Mouse (Mus musculus): ENCODE data around the gene Usp25. TPM values are rescaled to one million over a fixed set of nuclear protein-coding genes. Genes with fewer than 3 reads are reported as not detected.

Gene Usp25
- 23.9 and 25.5 TPM in 2 replicates for polyA plus RNA-seq (2014; fragmentation: Nextera tagmentation; extraction: Ambion mirVana)

GRCm38 (mm10) chr16:77013427-77014320 is at the start of gene Usp25:
TSS of gene Usp25 (plus strand) at chr16:77013706.
- H3K4me1 ChIP-seq (ENCODE audit: control insufficient read depth, insufficient read depth, low read length) = peaks cover 10% of the 10 kb centered on the region; the same call in 1 of the 2 replicates
- peak within 1 kb of the TSS; percentile 86 for H3K9ac ChIP-seq (ENCODE audit: low read length)
- peak within 1 kb of the TSS; percentile 60; the same call in 1 of the 2 replicates for H3K27ac ChIP-seq (ENCODE audit: low read depth, low read length)
- no peaks in the 10 kb centered on the region for H3K36me3 ChIP-seq (ENCODE audit: control insufficient read depth, insufficient read depth, low read length)
- peak within 1 kb of the TSS; percentile 65 for H3K4me2 ChIP-seq
- under 1% methylated on average over 109 of the region's 126 CpGs for WGBS
- H3K4me3 ChIP-seq (ENCODE audit: low read depth, low read length) = peak within 1 kb of the TSS; percentile 75
- no peaks in the 10 kb centered on the region for H3K9me3 ChIP-seq (ENCODE audit: control insufficient read depth, low read length)
- DNase-seq (ENCODE audit: low spot score, missing footprints) (peak; percentile 97), ATAC-seq (ENCODE audit: low FRiP score) (peak; percentile 97)
- no peaks in the 10 kb centered on the region for H3K27me3 ChIP-seq (ENCODE audit: control insufficient read depth, insufficient read depth, low read length)

DNA sequence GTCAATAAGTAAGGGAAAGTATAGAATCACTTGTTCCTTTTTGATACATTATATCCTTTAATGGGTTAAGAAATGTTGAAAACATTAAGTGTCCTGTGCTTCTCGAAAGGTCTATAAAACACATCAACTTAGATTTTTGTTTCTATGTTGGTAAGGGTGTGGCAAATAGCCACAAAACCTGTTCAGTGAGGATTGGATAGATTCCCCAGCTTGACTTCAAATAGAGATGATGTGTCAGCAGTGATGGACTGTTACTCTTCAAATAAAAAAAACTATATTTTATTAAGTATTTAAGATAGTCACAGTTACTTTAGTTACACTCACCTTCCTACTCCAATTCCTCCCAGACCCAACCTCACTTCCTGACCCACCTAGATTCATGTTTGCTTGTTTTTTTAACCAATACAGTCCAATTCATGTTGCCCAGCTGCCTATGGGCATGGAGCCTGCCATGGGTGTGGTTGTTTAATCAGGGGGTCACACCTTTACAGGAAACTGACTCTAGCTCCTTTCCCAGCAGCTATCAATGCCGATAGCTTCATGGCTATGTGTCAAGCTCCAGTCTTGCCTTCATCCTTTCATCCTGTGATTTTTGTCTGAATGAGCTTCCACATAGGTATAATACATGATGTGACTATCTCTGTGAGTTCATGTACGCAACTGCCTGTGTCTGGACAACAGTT is 45.8 kb upstream of the Usp25 start:
- Histone ChIP-seq H3K27ac (ENCODE audit: low read depth, low read length) (no peak overlapping the region), H3K4me2 (no peak overlapping the region), H3K9ac (ENCODE audit: low read length) (no peak overlapping the region), H3K27me3 (ENCODE audit: control insufficient read depth, insufficient read depth, low read length) (no peaks in the 10 kb centered on the region), H3K4me3 (ENCODE audit: low read depth, low read length) (no peak overlapping the region), H3K36me3 (ENCODE audit: control insufficient read depth, insufficient read depth, low read length) (no peaks in the 10 kb centered on the region), H3K9me3 (ENCODE audit: control insufficient read depth, low read length) (no peaks in the 10 kb centered on the region), H3K4me1 (ENCODE audit: control insufficient read depth, insufficient read depth, low read length) (no peaks in the 10 kb centered on the region)
- ATAC-seq (ENCODE audit: low FRiP score) (no peak), DNase-seq (ENCODE audit: low spot score, missing footprints) (no peak)
- 94% methylated on average over 3 of the region's 3 CpGs for WGBS

- DNase-seq (ENCODE audit: low spot score, missing footprints) (no peak), ATAC-seq (ENCODE audit: low FRiP score) (no peak)
- no peaks in the 10 kb centered on the region for H3K36me3 ChIP-seq (ENCODE audit: control insufficient read depth, insufficient read depth, low read length)
- H3K27me3 ChIP-seq (ENCODE audit: control insufficient read depth, insufficient read depth, low read length) = no peaks in the 10 kb centered on the region
- no peak overlapping the region for H3K4me2 ChIP-seq
- 21% methylated on average over 5 of the region's 5 CpGs for WGBS
- no peak overlapping the region for H3K4me3 ChIP-seq (ENCODE audit: low read depth, low read length)
- no peak overlapping the region for H3K27ac ChIP-seq (ENCODE audit: low read depth, low read length)
- H3K9me3 ChIP-seq (ENCODE audit: control insufficient read depth, low read length) = no peaks in the 10 kb centered on the region
- no peak overlapping the region for H3K9ac ChIP-seq (ENCODE audit: low read length)
- no peaks in the 10 kb centered on the region for H3K4me1 ChIP-seq (ENCODE audit: control insufficient read depth, insufficient read depth, low read length)
These were observed 42.3 kb upstream of the Usp25 start for GRCm38 (mm10) chr16:76971211-76971610.

- DNase-seq (ENCODE audit: low spot score, missing footprints) (no peak), ATAC-seq (ENCODE audit: low FRiP score) (no peak)
- H3K36me3 ChIP-seq (ENCODE audit: control insufficient read depth, insufficient read depth, low read length) = no peaks in the 10 kb centered on the region
- H3K9me3 ChIP-seq (ENCODE audit: control insufficient read depth, low read length) = no peaks in the 10 kb centered on the region
- no peaks in the 10 kb centered on the region for H3K27me3 ChIP-seq (ENCODE audit: control insufficient read depth, insufficient read depth, low read length)
- no peak overlapping the region for H3K9ac ChIP-seq (ENCODE audit: low read length)
- 85% methylated on average over 5 of the region's 5 CpGs for WGBS
- H3K4me2 ChIP-seq = no peak overlapping the region
- no peak overlapping the region for H3K4me3 ChIP-seq (ENCODE audit: low read depth, low read length)
- H3K4me1 ChIP-seq (ENCODE audit: control insufficient read depth, insufficient read depth, low read length) = no peaks in the 10 kb centered on the region
- no peak overlapping the region for H3K27ac ChIP-seq (ENCODE audit: low read depth, low read length)
These were observed 36.6 kb upstream of the Usp25 start for GRCm38 (mm10) chr16:76976787-76977430.

GRCm38 (mm10) chr16:76983696-76984095 is 29.8 kb upstream of the Usp25 start:
- Histone ChIP-seq H3K4me1 (ENCODE audit: control insufficient read depth, insufficient read depth, low read length) (no peaks in the 10 kb centered on the region), H3K36me3 (ENCODE audit: control insufficient read depth, insufficient read depth, low read length) (no peaks in the 10 kb centered on the region), H3K27ac (ENCODE audit: low read depth, low read length) (no peak overlapping the region), H3K4me2 (no peak overlapping the region), H3K27me3 (ENCODE audit: control insufficient read depth, insufficient read depth, low read length) (no peaks in the 10 kb centered on the region), H3K9ac (ENCODE audit: low read length) (no peak overlapping the region), H3K9me3 (ENCODE audit: control insufficient read depth, low read length) (no peaks in the 10 kb centered on the region), H3K4me3 (ENCODE audit: low read depth, low read length) (no peak overlapping the region)
- WGBS = 86% methylated on average over 6 of the region's 6 CpGs
- no peak for DNase-seq (ENCODE audit: low spot score, missing footprints)
- ATAC-seq (ENCODE audit: low FRiP score) = no peak

DNA sequence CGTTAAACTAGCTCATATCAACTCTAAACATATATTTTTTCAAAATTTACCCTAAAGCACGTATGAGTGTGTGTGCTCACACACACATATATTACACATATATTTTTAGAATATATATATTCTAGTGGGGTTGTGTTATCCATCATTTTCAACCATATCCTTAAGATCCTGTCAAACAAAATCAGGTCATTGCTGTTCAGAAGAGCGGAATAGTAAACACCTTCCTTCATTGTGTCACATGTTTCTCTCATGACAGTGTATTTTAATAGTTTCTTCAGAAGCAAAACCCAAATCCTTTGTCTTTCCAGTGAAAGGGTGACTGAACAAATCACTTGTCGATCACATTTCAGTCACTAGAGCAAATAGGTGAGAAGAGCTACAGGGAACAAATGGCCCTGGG is 25.8 kb upstream of the Usp25 start:
- Histone ChIP-seq H3K4me3 (ENCODE audit: low read depth, low read length) (no peak overlapping the region), H3K4me1 (ENCODE audit: control insufficient read depth, insufficient read depth, low read length) (no peaks in the 10 kb centered on the region), H3K9ac (ENCODE audit: low read length) (no peak overlapping the region), H3K36me3 (ENCODE audit: control insufficient read depth, insufficient read depth, low read length) (no peaks in the 10 kb centered on the region), H3K4me2 (no peak overlapping the region), H3K27ac (ENCODE audit: low read depth, low read length) (no peak overlapping the region), H3K27me3 (ENCODE audit: control insufficient read depth, insufficient read depth, low read length) (no peaks in the 10 kb centered on the region), H3K9me3 (ENCODE audit: control insufficient read depth, low read length) (no peaks in the 10 kb centered on the region)
- WGBS = 87% methylated on average over 4 of the region's 4 CpGs
- DNase-seq (ENCODE audit: low spot score, missing footprints) (no peak), ATAC-seq (ENCODE audit: low FRiP score) (no peak)

GRCm38 (mm10) chr16:77003900-77004299 is 9.6 kb upstream of the Usp25 start:
- WGBS = 93% methylated on average over 3 of the region's 3 CpGs

DNA sequence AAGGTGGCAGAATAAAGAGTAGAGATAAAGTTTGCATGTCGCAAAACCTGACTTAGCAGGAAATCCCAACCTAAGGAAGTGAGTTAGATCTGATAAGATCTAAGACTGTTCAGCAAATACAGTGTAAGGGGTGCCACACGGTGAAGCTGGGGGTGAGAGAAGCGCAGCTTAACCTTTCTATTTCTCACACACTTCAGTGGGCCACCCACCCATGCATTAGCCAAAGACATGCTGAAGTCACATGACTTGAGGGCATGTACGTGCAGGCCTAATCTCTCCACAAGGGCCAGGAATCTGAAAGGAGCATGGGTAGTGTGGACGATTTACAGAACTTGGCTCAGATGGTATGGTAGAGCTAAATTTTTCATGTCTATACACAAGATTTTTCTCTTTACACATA is 4.3 kb upstream of the Usp25 start:
- DNase-seq (ENCODE audit: low spot score, missing footprints) = no peak
- 82% methylated on average over 5 of the region's 5 CpGs for WGBS
- no peak overlapping the region for H3K4me3 ChIP-seq (ENCODE audit: low read depth, low read length)
- H3K9me3 ChIP-seq (ENCODE audit: control insufficient read depth, low read length) = no peaks in the 10 kb centered on the region
- H3K27ac ChIP-seq (ENCODE audit: low read depth, low read length) = no peak overlapping the region
- H3K4me2 ChIP-seq = no peak overlapping the region
- H3K9ac ChIP-seq (ENCODE audit: low read length) = no peak overlapping the region
- no peak for ATAC-seq (ENCODE audit: low FRiP score)
- no peaks in the 10 kb centered on the region for H3K4me1 ChIP-seq (ENCODE audit: control insufficient read depth, insufficient read depth, low read length)
- no peaks in the 10 kb centered on the region for H3K27me3 ChIP-seq (ENCODE audit: control insufficient read depth, insufficient read depth, low read length)
- H3K36me3 ChIP-seq (ENCODE audit: control insufficient read depth, insufficient read depth, low read length) = no peaks in the 10 kb centered on the region

More at GRCm38 (mm10) chr16:77003900-77004299, 9.6 kb upstream of the Usp25 start:
- Histone ChIP-seq H3K4me3 (ENCODE audit: low read depth, low read length) (no peak overlapping the region), H3K27ac (ENCODE audit: low read depth, low read length) (no peak overlapping the region), H3K27me3 (ENCODE audit: control insufficient read depth, insufficient read depth, low read length) (no peaks in the 10 kb centered on the region), H3K4me2 (no peak overlapping the region), H3K9ac (ENCODE audit: low read length) (no peak overlapping the region), H3K4me1 (ENCODE audit: control insufficient read depth, insufficient read depth, low read length) (no peaks in the 10 kb centered on the region), H3K9me3 (ENCODE audit: control insufficient read depth, low read length) (no peaks in the 10 kb centered on the region), H3K36me3 (ENCODE audit: control insufficient read depth, insufficient read depth, low read length) (no peaks in the 10 kb centered on the region)
- DNase-seq (ENCODE audit: low spot score, missing footprints) (no peak), ATAC-seq (ENCODE audit: low FRiP score) (no peak)

All from midbrain, embryonic 11.5 days (tissue).